Mouse (Mus musculus): ENCODE measurements around the gene Ncaph2.
A peak's percentile ranks its signal among the peaks of the same experiment; 100 is the strongest.

The Ncaph2 gene

DNA sequence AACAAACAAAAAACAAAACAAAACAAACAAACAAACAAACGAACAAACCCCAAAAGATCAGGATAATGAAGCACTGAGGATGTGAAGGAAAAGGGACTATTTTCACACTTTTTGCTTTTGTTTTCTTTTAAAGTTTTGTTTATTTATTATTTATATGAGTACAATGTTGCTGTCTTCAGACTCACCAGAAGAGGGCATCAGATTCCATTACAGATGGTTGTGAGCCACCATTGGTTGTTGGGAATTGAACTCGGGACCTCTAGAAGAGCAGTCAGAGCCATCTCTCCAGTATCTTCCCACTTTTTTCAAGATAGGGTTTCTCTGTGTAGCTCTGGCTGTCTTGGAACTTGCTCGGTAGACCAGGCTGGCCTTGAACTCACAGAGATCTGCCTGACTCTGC is 12.2 kb upstream of the Ncaph2 start:
- DNase-seq (ENCODE audit: low spot score in 2 of 2), result no peak

DNA sequence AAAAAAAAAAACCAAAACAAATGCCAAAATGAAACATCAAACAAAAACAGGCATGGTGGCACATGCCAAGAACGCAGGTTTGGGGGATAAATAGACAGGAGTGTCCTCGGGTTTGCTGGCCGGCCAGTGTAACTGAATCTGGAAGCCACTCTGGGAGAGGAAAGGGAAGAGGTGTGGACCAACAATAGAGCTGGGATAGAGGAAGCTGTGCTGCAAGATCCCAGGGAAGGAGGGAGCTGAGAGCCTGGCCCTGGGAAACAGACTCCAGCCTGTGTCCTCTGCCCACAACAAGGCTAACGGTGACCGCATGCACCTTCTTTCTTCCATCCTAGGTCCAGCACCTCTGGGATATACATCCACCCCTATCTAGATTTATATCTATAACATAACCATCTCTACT is 5.1 kb upstream of the Ncaph2 start:
- no peak for DNase-seq (ENCODE audit: low spot score in 2 of 2)

DNA sequence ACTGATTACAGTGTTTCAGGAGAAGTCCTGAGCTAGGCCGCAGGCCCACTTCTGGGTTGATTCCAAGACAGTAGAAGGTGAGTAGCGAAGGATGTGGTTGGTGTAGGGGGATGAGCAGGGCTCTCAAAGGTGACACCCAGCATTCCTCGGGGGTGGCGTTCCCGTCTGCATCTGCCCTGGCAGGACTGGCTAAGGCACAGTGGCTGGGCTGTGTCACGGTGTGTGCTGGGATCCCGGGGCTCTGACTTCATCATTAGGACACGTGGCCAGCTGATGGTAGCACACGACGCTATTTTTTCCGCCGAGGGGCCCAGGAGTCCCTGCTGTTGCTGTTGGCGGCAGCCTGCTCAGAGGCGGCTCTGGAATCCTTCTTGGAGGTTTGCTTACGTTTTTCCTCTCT is 4.2 kb upstream of the Ncaph2 start:
- DNase-seq (ENCODE audit: low spot score in 2 of 2), result no peak

DNA sequence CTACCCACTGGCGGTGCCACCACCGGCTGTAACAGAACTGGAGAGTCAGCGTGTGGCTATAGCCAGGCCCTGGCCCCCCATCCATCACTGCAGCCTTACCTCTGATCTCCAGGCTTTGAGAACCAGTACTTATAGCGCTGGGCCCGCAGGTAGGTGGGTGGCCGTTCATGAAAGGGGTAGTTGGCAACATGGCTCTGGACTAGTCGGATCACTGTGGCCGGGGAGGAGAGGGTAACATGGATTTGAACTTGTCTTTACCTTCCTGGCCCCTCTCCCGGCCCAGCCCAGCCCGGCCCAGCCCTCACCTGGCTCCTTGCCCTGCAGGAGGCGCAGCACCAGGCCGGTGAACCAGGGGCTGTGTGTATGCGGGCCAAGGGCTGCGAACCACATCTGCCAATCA is 3.5 kb upstream of the Ncaph2 start:
- no peak for DNase-seq (ENCODE audit: low spot score in 2 of 2)

DNA sequence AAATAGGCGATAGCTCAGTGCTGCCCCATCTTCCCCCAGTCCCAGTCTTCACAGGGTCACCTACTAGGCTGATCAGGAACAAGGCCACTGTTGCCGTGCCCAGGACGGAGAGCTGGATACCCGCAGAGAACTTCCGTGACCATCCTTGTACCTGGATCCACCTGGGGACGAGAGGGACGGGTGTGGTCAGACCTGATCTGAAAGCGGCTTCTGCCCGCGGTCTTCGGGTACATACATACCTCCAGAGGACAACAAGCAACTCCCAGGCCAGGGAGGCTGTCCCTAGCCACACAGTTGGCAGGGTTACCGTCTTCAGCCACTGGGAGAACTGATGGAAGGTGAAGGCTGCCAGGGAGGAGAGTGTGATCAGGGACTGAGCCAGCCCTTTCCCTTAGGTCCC is 2.7 kb upstream of the Ncaph2 start:
- DNase-seq (ENCODE audit: low spot score in 2 of 2), result no peak

DNA sequence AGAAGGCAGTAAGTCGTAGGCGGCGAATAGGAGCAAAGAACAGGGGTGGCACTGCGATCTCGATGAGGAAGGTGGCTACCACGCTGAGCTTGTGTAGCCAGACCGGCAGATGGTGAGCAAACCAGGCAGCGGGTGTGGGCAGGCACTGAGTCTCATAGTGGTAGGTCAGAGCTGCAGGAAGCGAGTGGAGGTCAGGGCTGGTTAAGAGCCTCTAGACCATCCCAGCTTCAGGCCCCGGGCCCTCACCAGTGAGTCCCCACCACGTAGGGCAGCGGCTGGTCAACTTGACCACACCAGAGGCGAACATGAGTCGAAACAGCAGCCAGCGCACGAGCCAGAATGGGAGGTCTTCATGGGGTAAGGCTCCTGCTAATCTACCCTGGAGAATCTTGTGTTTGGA is 1.7 kb upstream of the Ncaph2 start:
- no peak for DNase-seq (ENCODE audit: low spot score in 2 of 2)

DNA sequence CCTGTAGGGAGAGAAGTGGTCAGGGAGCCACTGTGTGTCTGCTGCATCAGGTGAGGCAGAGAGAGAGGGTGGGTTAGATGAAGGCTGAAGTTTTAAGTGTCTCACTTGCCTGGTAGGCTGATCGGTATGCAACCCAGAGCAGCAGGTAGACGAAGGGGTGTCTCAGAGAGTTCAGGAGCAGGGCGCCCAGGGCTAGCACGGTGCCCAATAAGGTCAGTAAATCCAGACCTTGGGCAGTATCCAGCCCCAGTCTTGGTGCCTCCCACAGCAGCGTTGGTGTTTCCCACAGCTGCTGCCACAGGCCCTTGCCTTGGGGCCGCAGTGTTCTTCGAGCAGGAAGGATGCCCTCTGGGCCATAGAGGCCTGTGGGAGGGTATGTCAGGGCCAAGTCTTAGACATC is 1.1 kb upstream of the Ncaph2 start:
- DNase-seq (ENCODE audit: low spot score in 2 of 2), result peak in 1 of 2 experiments; percentile 18

DNA sequence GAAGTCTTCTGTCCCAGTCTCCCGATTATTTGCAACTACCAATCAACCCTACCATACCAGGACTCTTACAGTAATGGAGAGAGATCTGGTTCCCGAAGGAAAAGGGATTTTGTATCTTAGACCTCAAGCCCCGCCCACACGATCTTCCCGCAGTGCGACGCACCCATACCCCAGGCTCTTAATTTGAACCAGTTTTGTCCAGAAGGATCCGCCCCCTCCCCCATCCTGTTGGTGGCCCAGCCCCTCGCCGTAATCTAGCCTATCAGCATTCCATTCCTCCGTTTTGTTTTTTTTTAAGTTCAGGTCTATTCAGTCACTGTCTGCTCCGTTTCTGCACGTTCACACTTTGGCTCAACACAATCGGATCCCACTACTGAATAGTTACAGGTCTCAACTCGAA is 853 bp downstream of the Ncaph2 start:
- peak; percentile 82 to 87 for DNase-seq (ENCODE audit: low spot score in 2 of 2)

DNA sequence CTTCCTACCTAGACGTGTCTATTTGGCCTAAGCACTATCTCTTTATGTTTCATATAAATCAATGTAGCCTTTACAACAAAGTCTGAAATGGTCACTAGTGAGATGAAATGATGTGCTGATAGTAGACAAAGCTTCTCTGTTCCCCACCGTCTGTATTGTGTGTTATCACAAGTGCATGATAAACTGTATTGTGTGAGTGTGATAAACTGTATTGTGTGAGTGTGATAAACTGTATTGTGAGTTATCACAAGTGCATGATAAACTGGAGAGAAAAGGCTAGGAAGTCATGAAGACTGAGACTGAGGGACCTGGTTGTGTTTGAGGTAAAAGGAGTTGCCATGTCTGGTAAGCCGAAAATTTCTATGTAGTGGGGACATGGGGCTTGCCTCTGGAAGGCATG is 3.3 kb downstream of the Ncaph2 start:
- DNase-seq (ENCODE audit: low spot score in 2 of 2), result no peak

DNA sequence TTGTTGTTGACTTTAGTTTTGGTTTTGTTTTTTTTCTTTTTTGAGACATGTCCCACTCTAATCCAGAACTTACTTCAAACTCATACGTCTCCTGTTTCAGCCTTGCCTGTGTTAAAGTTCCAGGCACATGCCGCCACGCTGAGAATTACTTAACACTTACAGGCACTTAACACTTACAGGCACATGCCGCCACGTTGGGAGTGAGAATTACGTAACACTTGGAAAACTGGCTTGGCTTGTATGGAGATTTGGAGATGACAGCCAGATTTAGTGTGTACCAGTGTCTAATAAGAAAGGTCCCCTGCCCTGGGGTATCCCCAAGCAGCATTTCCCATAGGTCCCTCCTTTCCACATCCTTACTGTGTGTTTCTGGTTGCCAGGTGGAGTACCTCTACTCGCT is 7.5 kb downstream of the Ncaph2 start:
- no peak for DNase-seq (ENCODE audit: low spot score in 2 of 2)

DNA sequence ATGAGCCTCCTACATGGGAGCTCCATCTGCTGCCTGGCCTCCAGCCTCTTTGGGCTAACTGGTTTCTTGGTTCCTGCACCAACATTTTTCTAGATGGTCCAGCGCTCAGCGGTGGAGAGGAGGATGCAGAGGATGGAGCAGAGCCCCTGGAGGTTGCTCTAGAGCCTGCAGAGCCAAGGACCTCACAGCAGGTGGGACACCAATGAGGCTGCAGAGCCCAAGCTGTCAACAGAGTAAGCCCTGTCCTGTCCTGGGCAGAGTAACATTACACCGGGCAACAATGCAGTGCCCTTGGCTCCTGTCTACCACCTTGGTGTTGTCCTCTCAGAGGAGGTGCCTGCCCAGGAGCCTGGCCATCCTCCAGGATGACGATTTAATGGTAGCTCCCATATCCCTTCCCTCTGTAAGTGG is 9.6 kb downstream of the Ncaph2 start:
- DNase-seq (ENCODE audit: low spot score in 2 of 2), result no peak

DNA sequence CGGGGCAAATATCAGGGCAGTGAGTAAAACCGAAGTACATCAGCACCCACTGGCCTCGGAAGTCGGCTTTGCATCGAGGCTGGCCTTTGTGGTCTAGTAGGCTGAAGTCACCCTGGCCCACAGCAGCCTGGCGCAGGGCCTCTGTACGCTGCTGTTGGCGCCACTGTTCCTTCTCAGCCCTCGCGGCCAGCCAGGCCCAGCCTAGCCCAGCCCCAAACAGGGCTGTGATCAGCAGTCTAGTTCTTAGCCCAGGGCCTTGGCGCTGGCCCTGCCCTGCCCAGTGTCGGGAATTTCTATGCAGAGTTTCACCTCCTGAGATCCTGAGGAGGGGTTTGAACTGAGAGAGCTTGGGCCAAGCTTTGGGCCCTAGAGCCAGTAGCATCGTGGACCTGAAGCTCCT is 16.5 kb downstream of the Ncaph2 start:
- DNase-seq (ENCODE audit: low spot score in 2 of 2), result peak in 1 of 2 experiments; percentile 63

DNA sequence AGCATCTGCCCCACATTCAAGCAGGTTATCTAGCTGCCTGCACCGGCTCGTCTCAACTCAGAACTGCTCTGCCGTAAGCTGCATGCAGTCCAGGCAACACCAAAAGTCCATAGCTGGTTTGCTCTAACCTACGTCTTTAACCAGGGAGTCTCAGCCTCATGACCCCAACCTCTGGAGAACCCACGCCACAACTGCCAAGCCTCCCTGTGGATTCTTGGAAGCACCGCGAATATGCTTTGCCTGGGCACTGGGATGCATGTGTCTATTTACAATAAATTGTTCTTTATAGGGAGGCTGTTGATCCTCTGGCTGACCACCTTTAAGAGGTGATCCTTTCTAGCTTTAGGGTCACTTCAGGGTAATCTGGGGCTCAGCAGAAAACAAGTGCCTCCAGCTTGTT is 17.0 kb downstream of the Ncaph2 start:
- peak in 1 of 2 experiments; percentile 60 for DNase-seq (ENCODE audit: low spot score in 2 of 2)

DNA sequence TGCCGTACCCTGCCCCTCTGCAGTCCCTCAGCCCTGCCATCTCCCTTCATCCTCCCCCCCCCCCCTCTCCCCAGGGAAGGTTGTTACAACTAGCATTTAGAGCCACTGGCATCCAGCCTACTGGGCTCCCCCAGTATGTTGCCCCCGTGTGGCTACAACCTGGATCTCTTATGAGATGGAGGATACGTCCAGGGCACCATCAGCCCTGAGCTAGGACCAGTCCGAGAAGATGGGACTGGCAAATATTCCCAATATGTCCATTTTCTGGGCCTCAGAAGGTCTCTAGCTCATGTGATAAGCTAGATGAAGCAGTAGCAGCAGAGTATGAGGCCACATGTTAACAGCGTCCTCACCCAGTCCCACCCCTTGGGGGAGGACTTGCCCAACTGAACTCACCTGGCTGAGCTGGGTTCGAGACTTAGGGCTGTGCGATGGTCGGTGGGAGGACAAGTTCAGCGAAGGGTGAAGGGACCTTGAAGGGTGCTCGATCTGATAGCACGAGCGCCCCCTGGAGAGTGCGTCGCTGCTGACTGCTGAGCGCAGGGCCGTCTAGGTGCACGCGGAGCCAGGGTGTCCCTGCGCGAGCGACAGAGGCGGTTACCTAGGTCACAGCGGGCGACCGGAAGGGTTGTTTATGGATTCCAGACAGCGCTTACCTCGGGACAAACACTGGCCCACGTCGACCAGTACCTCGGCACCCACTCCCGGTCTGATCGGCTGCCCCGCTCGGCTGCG is 17.7 kb downstream of the Ncaph2 start:
- DNase-seq (ENCODE audit: low spot score in 2 of 2), result peak; percentile 88 to 95

DNA sequence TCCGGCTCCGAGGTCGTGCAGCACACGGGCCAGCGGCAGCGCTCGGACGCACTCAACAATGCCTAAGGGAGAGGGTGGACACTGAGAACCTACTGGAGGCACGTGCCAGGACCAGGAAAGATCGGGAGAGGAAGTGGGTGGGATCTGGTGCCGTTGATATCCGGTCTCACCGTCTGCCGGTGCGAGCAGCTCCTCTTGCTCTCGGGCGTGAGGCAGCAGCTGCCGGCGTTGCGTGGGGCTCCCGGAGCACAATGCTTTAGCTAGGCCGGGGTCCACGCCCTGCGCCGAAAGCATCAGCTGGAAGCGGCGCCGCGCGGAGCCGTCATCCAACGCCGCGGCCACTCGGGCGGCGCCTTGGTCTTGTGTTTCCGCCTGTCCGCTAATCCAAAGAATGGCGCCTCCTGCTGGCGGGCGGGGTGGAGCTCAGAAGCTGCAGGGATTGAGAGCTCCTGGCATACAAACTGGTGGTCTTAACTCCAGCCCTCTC is 18.3 kb downstream of the Ncaph2 start, which contains the start of gene Sco2:
Sco2 (minus strand) TSS at position 85 of the 487 bp plus-strand sequence.
- DNase-seq (ENCODE audit: low spot score in 2 of 2), result peak; percentile 93 to 99

DNA sequence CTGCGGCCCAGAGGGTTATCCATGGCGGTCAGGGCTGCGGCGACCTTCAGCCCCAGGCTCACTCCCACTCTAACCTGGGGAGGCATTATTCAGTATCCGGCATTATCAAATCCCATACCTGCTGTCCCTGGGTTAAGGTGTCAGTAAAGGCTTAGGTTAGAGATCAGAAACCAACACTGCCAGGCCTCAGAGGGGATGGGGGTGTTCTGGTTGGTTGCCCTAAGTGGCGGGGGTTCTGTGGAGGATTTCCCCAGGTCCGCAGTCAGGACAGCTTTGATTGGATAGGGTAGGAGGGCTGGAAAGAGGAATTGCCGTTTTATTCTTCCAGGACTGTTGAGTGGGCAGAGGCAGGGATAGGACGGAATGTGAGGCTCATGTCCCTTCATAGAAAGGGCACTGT is 18.8 kb downstream of the Ncaph2 start:
- DNase-seq (ENCODE audit: low spot score in 2 of 2), result peak in 1 of 2 experiments; percentile 57

DNA sequence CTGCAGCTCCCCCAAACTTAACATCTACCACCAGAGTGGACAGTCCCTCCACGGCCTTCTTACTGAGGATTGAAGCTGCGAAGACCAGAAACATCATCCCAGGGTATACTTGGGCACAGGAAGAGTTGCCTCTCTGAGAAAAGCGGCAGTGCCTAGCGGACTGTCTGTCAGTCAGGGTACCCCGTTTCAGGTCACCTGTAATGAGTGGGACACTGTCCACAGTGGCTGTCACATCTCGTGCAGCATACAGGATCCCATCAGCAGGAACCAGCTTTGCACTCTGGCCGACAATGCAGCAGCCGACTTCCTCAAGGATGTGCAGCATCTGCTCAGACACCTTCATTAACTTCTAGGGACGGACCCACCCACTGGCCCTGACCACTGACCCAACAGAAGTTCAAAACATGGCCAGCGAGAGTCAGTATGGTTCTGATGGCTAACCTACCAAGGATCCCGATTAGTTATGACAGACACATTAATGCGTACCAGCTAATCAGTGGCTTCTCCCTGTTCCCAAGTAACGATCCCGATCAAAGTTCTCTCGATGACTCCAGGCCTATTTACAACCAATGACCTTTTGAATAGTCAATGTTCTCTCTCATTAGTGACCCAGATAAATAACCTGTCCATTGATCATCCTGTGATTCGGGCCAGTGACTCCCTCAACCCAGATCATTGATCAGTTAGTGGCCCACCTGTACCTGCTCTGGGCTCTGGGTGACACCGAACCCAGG is 19.4 kb downstream of the Ncaph2 start:
- DNase-seq (ENCODE audit: low spot score in 2 of 2), result no peak

DNA sequence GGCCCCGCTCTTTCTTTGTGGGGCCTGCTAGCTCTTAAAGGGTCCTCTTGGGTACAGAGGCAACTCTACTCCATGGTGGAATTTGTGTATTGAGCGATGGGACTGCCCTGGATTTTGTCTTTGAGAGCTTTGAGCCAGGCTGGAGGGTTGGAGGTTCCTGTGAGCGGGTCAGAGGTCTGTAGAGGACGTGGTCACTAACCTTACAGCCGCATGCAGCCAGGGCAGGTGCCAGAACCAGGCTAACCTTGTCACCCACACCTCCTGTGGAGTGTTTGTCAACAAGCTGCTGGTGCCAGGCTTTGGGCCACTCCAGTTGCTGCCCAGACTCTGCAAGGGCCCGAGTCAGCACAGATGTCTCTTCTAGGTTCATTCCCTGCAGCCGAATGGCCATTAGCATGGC is 20.5 kb downstream of the Ncaph2 start:
- no peak for DNase-seq (ENCODE audit: low spot score in 2 of 2)

DNA sequence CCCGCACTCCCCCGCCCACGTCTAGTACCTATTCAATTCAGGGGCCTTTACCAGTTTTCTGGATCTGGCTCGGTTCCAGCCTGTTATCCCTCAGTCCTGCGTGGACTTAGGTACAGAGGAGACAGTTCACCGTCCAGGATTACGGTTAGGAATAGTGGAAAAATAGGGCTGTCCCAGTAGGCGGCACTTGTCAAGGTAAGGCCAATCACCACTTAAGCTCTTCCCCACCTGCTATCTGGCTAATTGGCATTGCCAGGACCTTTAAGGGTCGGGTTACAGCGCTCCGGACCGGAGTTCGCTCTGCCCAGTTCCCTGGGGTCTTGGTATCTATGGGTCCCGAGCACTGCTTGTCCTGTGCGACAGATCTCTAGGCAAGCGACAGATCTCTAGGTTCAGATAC is 21.4 kb downstream of the Ncaph2 start, which contains the start of gene Tymp:
Tymp (minus strand) TSS at position 83 of the 400 bp plus-strand sequence.
- DNase-seq (ENCODE audit: low spot score in 2 of 2), result no peak

DNA sequence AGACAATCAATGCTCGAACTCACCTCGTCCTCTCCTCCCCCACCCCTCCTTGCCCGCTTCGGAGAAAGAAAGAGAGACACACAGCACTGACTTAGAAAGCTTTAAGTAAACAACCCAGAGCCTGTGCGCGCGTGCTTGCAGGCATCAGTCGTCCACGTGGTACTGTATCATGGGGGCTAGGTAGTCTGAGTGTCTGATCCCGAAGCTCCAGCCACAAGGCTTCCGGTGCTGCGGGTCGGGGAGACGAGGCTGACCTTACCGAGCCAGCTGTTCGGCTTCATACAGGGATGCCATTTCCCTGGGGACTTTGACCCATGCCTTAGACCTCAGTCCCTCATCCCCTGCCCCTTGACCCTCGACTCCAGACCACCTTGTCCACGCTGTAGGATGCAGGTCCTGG is 21.8 kb downstream of the Ncaph2 start:
- DNase-seq (ENCODE audit: low spot score in 2 of 2), result no peak

DNA sequence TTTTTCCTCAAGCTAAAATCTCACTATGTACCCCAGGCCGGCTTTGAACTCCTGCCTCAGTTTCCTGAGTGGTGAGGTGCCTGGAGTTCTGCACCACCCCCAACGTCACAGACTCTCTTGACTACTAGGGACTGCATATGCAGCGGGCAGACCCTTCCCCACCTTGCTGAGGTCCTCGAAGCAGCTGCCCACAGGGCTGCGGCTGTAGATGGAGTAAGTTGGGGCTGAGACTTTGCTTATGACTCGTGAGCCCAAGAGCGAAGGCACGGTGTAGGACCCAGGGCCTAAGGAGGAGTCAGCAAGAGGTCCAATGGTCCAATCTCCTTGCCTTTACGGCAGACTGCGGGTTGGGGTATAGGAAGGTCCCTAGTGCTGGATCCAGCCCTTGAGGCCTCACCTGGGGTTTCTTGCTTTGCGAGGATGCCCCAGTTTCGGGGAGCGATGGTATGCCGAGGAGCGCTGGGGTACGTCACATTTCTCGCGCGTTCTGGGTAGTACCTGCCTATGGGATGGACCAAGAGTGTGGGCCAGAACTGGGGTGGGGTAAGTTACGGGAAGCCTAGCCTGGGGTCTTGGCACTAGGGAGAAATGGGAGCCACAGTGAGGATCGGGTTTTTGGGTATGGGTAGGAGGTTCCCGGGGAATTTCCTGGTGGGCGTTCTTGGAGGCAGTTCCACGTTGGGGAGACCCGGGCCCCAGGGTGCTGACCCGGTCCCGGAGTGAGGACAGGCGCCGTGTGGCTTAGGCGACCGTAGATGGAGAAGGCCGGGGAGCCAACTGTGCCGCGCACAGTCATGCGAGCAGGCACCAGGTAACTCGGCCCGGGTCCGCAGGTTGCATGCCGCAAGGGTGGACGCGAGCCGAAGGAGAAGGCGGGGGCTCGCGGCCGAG is 22.7 kb downstream of the Ncaph2 start:
- no peak for DNase-seq (ENCODE audit: low spot score in 2 of 2)

DNA sequence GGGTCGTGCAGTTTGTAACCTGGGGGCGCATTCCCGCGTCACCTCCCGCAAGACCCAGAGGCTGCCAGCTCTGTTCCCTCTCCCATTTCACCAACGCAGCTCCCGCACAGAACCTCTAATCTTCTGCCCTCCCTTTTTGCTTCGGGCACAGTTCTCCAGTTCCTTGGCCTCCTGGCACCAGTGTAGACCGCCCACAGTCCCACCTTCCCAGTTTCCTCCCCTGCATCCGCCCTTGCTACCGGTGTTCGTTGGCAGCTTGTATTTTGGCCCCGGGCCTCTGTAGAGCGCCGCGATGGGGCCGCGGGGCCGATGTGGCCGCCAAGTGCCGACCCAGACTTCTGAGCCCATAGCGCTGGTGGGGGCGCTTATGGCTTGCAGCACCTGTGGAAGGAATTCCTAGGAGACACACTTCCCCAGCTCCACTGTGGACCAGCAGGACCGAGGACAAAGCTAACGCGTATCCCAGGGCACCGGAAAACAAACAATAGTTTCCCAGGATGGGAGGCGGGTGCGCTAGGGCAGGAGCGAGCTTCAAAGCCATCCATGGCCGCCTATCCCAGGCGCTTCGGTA is 23.4 kb downstream of the Ncaph2 start, which contains the start of gene Odf3b:
Odf3b (minus strand) TSS at position 452 of the 571 bp plus-strand sequence.
- peak; percentile 25 to 70 for DNase-seq (ENCODE audit: low spot score in 2 of 2)

All from spleen, postnatal 4 days (tissue).